Mouse (Mus musculus): Measurements from ENCODE around the gene Ngfr.

Gene Ngfr

DNA sequence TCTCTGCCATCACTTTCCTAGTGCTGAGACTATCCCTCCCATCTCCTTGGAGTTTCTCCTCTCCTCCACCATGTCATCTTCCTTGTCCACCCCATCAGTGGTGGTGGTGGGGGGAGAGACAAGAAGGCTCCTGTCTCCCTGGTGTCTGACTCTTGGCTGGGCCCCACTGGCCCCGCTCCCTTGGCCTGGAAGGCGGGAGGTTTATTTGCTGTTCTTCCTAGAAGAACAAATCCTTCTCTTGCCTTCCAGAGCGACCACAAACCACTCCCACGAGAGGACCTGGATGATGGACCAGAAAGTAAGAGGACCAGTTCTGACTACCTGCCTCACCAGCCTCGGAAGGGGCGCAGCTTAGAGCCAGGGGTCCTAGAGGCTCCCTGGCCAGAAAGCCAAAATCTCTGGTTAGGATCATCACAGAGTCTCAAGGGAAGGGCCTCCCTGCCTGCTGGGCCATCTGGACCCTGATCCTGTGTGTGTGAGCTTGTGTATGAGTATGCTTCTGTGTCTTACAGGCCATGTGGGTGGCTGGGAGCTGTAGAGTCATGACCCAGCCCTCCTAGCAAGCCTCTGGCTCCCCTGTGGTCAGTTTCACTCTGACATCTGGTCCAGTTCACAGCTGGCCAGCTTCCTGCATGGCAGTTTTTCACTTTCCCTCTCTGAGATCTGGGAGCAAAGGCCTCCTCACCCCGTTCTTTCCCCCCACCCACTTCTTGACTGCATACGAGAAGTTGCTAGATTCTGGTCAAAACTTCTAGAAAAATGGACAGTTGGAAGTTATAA lies 19.4 kb downstream of the Ngfr start:
- no peak for DNase-seq (ENCODE audit: low spot score in 2 of 2)

DNA sequence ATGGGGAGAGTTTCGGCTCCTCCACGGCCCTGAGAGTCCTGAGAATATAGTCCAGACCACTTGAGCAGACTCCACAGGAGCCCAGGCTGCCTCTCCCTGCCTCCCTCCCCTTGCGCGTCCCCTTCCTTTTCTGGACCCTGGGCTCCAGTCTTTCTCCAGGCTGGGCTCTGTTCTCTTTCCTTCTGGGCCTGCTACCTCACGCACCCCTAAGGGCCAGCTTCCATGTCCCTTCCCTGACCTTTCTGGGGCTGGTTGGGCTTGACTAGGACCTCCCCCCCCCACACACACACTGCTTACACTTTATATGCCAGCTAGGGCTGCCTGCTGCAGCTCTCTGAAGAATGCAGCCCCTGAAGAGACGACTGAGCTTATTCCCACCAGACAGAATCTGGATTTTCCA lies 20.2 kb downstream of the Ngfr start:
- no peak for DNase-seq (ENCODE audit: low spot score in 2 of 2)

DNA sequence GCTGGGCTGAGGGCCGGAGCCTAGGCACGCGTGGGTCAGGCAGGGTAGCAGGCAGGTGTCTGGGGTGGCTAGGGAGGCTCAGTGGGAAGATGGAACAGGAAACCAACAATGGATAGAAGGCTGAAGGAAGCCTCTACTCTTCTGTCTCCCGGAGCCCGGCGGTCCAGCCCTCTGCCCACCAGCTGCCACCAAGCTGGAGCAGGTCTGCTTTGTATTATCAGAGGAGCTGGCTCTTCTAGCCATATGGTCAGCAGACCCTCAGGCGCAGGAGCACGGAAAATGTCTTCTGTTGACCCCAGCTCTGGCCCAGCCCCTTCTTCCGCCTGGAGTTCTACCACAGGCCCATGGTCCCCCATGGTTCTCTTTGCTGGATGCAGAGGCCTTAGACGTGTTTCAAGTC lies 22.2 kb downstream of the Ngfr start:
- DNase-seq (ENCODE audit: low spot score in 2 of 2): no peak

DNA sequence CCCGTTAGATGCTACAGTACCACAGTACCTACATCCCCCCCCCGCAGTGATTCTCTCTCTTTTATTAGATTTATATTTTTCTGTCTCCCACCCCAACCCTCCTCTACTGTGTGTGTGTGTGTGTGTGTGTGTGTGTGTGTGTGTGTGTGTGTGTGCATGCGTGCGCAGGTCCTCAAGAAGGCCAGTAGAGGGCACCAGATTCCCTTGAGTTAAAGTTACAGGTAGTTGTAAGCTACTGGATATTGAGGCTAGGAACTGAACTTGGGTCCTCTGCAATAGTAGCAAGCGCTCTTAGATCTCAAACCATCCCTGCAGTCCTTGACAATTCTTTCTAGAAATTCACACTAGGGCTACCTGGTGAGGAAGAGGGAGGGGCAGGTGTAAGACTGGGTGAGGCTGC lies 23.7 kb downstream of the Ngfr start:
- DNase-seq (ENCODE audit: low spot score in 2 of 2): no peak

DNA sequence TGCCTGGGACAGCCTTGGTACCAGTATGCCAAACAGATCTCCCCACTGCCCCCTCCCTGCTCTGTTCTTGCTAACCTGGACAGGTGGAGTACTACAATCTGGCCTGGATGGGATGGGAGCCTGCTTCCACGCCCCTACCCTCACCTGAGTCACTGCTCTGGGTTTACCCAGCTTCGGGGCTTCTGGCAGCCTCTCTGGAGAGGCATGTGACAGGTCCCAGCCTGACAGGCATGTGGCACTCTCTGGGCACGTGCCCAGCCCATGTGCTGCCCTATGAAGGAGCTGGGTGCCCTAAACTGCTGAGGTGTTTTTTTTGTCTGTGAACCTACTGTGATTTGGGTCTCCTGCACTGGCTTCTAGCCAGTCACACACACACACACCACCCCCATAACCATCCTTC lies 26.8 kb downstream of the Ngfr start:
- no peak for DNase-seq (ENCODE audit: low spot score in 2 of 2)

GRCm38 (mm10) chr11:95559761-95560160 lies 27.8 kb downstream of the Ngfr start:
- DNase-seq (ENCODE audit: low spot score in 2 of 2): no peak

DNA sequence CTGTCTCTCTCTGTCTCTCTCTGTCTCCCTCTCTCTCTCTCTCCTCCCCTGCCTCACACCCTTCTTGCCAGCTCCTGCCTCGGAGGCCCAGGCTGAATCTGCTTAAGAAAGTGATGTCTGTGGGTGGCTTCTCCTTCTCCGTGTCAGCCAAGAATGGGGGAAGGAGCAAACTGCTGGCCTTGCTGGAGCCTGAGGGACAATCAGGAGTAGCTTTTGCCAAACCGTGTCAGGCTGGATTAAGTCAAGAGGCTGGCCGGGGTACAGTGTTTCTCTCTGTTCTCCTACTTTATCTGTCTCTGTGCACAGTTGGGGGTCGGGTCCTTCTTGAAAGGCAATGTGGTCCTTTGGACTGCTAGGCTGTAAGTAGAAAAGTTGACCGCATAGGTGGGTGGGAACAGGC lies 29.8 kb downstream of the Ngfr start:
- peak in 1 of 2 experiments; percentile 7 for DNase-seq (ENCODE audit: low spot score in 2 of 2)

GRCm38 (mm10) chr11:95557032-95557431 lies 30.5 kb downstream of the Ngfr start:
- no peak for DNase-seq (ENCODE audit: low spot score in 2 of 2)

DNA sequence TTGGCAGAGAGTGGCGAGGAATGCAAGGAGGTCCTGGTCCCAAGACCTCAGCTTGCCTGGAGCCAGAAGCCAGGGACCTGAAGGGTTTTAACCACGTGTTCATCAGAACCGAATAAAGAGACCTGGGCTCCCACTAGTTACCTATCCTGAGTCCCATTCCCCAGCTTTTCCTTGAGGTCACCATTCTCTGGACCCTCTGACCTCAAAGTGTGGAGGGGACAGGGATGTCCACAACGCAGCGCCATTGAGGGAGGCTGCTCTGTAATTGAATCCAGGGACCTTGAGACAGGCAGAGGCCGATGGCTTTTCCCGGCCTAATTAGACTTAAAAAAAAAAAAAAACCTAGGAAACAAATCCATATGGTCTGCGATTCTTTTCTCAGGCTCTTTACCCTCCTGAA lies 32.3 kb downstream of the Ngfr start:
- DNase-seq (ENCODE audit: low spot score in 2 of 2): no peak

DNA sequence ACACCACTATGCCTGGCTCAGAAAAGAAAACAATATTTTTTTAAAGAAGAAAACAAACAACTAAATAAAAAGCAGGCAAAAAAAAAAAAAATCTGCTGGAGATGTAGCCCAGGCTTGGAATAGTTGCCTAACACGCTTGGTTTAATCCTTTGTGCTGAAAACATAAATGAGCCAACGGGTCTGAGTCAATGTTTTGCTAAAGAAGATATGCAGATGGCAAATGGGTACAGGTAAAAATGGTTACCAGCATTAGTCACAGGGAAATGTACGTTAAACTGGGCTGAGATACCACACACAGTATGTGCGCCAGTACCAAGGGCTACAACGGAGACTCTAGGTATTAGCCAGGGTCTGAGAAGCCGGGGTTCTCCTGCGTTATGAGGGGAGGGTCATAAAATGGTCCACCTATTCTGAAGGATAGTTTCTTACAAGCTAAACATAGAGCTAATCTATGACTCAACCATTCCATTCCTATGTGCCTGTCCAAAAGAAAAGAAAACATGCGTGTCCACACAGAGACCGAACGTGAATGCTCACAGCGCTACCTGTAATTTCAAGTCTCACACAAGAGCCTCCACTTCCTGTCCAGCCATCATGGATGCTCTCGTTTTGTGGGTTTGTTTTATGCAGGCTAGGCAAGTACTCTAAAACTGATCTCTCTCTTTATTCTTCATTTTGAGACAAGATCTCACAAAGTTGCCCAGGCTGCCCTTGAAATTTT lies 37.1 kb downstream of the Ngfr start:
- no peak for DNase-seq (ENCODE audit: low spot score in 2 of 2)

DNA sequence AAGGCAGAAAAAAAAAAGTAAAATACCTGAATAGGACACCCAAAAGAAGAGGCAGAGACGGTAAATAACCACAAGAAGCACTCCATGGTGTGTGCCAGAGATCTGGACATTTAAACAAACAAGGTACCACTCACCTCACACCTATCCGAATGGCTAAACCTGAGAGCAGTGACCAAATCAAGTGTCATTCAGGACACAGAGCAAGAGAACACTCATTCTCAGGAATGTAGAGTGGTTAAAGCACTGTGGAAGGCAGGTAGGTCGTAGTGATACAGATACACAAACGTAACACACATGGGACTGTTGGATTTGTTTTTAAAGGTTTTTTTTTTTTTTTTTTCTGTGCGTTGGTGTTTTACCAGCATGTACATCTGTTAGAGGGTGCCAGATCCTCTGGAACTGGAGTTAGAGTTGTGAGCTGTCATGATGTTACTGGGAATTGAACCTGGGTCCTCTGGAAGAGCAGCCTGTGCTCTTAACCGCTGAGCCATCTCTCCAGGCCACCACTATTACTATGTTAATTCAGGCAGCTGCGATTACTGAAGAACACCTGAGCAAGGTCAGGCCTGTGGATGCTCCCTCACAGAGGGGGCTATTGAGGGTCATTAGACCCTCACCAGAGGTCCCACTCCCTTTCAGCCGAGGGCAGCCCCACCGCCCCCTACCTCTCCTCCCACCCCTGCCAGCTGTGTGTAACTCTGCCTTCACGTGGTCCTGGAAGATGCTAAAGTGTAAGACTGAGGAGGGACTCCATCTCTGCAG lies 41.3 kb downstream of the Ngfr start:
- DNase-seq (ENCODE audit: low spot score in 2 of 2): no peak

GRCm38 (mm10) chr11:95544546-95545327 lies 42.8 kb downstream of the Ngfr start:
- no peak for DNase-seq (ENCODE audit: low spot score in 2 of 2)

GRCm38 (mm10) chr11:95540637-95541385 lies 46.7 kb downstream of the Ngfr start:
- no peak for DNase-seq (ENCODE audit: low spot score in 2 of 2)

DNA sequence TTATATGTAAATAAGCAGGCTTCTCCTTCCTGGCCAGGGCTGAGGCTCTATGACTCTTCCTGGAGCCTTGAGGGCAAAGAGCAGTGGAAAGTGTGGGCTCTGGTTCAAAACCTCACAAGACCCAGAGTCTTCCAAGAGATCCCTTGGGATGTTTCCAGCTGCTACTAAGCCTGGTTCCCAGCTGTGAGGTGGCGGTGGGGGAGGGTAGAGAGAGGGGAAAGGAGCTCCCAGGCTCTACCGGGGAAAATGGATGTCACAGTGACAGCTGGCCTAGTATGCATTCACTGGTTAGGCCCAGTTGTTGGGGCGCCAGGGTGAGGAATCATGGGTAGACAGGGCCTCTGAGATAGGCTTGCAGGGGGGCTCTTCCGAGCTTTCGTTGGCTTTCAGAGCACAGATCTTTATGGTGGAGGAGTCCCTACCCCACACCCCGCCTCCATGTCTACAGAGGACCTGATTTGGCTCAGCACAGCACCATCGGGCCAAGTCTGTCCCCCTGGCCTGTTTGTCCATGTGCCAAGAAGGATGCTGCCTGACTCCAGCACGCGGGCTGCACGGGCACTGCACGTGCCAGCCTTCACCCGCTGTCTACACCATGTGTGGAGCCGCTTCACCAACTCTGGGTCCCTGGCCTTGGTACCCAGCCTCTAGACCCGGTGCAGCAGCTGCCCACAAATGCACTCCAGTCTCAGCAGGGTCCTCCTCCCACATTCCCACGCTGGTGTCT lies 49.0 kb downstream of the Ngfr start:
- no peak for DNase-seq (ENCODE audit: low spot score in 2 of 2)

DNA sequence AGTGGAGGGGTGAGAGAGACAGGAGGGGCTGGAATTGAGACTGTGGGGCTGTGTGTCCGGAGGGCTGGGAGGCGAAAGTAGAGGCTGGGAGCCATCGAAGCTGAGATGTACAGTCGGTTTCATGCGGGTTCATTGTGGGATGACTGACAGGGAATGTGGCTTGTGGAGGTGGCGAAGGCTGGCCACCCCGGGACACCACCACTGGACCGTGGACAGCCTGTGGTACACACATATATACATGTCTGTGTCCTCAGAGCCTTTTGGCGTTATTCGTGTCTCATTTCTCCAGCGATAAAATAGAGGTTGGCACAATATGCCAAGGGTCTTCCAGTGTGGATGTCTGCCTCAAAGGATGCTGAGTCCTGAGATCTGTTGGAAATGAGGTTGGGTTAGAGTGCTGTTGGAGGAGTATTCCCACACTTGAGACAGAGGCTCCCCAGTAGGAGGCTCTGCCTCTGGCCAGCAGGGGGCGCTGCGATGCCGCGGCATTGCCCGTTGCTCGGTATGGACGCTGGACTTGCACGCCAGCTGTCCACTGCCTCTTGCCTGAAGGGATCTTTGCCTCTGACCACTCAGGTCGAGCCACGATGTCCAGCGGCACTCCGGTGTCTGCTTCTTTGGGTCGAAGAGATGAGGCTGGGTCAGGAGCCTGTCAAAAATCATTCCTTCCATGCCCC lies 53.9 kb downstream of the Ngfr start:
- peak; percentile 32 to 87 for DNase-seq (ENCODE audit: low spot score in 2 of 2)

DNA sequence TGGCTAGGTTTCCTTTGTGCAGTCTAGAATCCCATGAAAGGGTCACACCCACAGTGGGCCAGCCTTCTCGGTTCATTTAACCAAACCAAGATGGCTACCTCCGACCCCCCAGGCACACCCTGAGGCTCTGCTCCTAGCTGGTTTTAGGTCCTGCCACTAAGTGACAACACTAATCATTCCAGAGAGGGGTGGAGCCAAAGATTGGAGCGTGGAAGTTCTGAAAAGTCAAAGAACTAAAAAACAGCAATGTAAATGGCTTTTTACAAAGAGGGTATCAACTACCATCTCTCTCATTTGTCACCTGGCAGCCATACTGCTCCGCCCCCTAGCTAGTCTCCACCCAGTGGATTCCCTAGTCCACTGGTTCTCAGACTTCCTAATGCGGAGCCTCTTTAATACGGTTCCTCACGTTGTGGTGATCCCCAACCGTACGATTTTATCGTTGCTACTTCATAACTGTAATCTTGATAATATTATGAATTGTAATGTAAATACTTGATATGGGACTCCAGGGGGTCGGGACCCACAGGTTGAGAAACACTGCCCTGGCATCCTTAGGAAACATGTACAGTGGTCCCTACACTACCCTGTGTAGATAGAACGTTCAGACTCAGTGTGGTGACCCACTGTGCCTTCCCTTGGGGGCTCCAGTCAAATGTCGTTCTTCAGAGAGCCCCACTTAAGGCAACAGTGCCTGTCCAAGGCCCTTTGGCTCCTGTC lies 55.0 kb downstream of the Ngfr start:
- no peak for DNase-seq (ENCODE audit: low spot score in 2 of 2)

DNA sequence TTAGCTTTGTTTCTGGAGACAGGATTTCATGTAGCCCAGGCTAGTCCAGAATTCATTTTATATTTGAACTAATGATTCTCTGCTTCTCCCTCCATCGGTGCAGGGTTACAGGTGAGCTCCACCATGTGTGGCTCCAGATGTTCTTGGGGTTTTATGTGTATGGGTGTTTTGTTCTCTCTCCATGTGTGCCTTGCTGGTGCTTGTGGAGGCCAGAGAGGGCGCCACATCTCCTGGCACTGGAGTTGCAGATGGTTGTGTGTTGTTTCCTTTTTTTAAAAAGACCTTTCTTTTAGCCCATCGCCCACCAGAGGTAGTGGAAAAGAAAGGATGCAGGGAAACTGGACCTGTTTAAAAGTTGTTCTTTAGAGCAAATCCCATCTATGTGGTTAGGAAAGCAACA lies 59.3 kb downstream of the Ngfr start:
- DNase-seq (ENCODE audit: low spot score in 2 of 2): no peak

DNA sequence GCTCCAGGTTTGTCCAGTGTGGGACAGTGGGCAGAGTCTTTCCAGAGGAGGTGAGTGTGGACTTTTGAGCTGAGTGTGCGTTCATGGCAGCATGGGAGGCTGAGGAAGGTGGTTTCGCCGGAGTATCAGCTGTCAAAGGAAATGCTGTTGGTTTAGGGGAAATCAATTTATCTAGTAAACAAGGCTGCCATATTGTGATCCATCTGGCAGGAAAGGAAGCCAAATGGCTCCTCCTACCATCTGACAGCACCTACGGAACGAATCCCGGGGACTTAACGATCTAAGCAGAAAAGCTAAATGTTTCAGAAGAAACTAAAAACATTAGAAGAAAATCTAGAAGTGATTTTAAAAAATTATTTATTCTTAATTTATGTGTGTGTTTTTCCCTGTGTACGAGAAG lies 60.2 kb downstream of the Ngfr start:
- no peak for DNase-seq (ENCODE audit: low spot score in 2 of 2)

- peak; percentile 28 to 82 for DNase-seq (ENCODE audit: low spot score in 2 of 2)
Observed at GRCm38 (mm10) chr11:95521563-95521962, 66.0 kb downstream of the Ngfr start.
